Mouse (Mus musculus) MEL (cell line): ENCODE results near the gene Melk.

ENCODE experiments used
- CTCF ChIP-seq, 3 experiments: IDR thresholded peaks in 2 of 3; conservative IDR thresholded peaks in 1 of 3; 2 replicates each; pipeline ENCODE4 v1.5.1; 2011 to 2012; ENCODE audit warnings: low read length in 3 of 3, low read depth in 2 of 3, mild to moderate bottlenecking in 2 of 3, improper control_type of control experiment in 1 of 3, inconsistent platforms in 1 of 3, mixed read lengths in 1 of 3, moderate library complexity in 1 of 3; ENCODE audit not compliant: control insufficient read depth in 1 of 3, insufficient read depth in 1 of 3, poor library complexity in 1 of 3, severe bottlenecking in 1 of 3
- ELF1 ChIP-seq: IDR thresholded peaks from 2 replicates; pipeline ENCODE4 v1.6.1; 2014; ENCODE audit warnings: low read depth, mild to moderate bottlenecking, inconsistent platforms, low read length, improper control_type of control experiment, moderate library complexity
- EP300 ChIP-seq, 2 experiments: IDR thresholded peaks; 2 replicates each; pipeline ENCODE4 v1.6.1; 2011; ENCODE audit warnings: improper control_type of control experiment in 2 of 2, low read length in 2 of 2, low read depth in 1 of 2, mild to moderate bottlenecking in 1 of 2
- KAT2A ChIP-seq: conservative IDR thresholded peaks from 2 replicates; pipeline ENCODE4 v1.6.1; 2012; ENCODE audit warnings: low read depth, low read length, improper control_type of control experiment, inconsistent platforms
- MAFK ChIP-seq: IDR thresholded peaks from 2 replicates; pipeline ENCODE4 v1.6.1; 2011; ENCODE audit warnings: low read depth, mild to moderate bottlenecking, low read length, improper control_type of control experiment, borderline replicate concordance
- MAX ChIP-seq: IDR thresholded peaks from 2 replicates; pipeline ENCODE4 v1.6.1; 2011; ENCODE audit warnings: low read length, improper control_type of control experiment
- MEF2A ChIP-seq: IDR thresholded peaks from 2 replicates; pipeline ENCODE4 v1.6.1; 2014; ENCODE audit warnings: low read depth, mild to moderate bottlenecking, inconsistent platforms, low read length, improper control_type of control experiment; ENCODE audit not compliant: poor library complexity, insufficient replicate concordance, severe bottlenecking; ENCODE audit errors: extremely low read depth
- NRF1 ChIP-seq: IDR thresholded peaks from 2 replicates; pipeline ENCODE4 v1.6.1; 2014; ENCODE audit warnings: low read depth, mild to moderate bottlenecking, inconsistent platforms, low read length, improper control_type of control experiment, moderate library complexity; ENCODE audit not compliant: poor library complexity, insufficient read depth, severe bottlenecking
- POLR2A ChIP-seq, 2 experiments: IDR thresholded peaks; 2 replicates each; pipeline ENCODE4 v1.6.1; 2011 to 2012; ENCODE audit warnings: low read length in 2 of 2, mild to moderate bottlenecking in 2 of 2, control low read depth in 1 of 2, improper control_type of control experiment in 1 of 2, low read depth in 1 of 2, moderate library complexity in 1 of 2; ENCODE audit not compliant: control insufficient read depth in 1 of 2, insufficient read depth in 1 of 2, poor library complexity in 1 of 2
- POLR2AphosphoS5 ChIP-seq: IDR thresholded peaks from 2 replicates; pipeline ENCODE4 v1.6.1; 2012; ENCODE audit warnings: low read depth, borderline replicate concordance, mild to moderate bottlenecking, inconsistent platforms, low read length, moderate library complexity, mixed read lengths
- SIN3A ChIP-seq: IDR thresholded peaks from 2 replicates; pipeline ENCODE4 v1.6.1; 2012; ENCODE audit warnings: low read length, improper control_type of control experiment, inconsistent platforms
- UBTF ChIP-seq: IDR thresholded peaks from 2 replicates; pipeline ENCODE4 v1.6.1; 2012; ENCODE audit warnings: low read depth, mild to moderate bottlenecking, inconsistent platforms, low read length, improper control_type of control experiment, moderate library complexity, borderline replicate concordance; ENCODE audit not compliant: insufficient read depth
- USF2 ChIP-seq, 2 experiments: IDR thresholded peaks; 2 replicates each; pipeline ENCODE4 v1.6.1; 2011 to 2012; ENCODE audit warnings: improper control_type of control experiment in 2 of 2, low read length in 2 of 2, borderline replicate concordance in 1 of 2, inconsistent platforms in 1 of 2, low read depth in 1 of 2, mild to moderate bottlenecking in 1 of 2; ENCODE audit not compliant: insufficient read depth in 1 of 2

DNA sequence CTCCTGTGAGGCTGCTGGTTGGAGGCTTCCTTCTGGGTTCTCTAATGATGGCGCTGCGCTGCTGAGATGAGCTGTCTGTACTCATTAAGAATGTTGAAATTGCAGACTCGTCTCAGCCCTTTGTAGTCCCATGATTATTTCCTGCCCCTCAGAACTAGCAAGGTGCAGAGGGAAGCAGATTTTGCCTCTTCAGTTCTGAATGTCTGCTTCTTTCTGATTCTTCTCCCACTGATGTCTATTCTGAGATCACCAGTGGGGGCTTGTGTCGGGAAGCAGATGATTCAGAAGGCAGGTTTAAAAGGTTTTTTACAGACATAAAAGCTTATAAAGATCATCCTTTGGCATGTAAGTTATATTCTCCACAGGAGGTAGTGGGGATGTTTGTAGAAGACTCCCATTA is 10.2 kb downstream of the Melk start:
- TF ChIP-seq UBTF (no peak), EP300 (IDR thresholded peaks at IDR 0.05; ENCODE audit: low read depth in 1 of 2, low read length in 2 of 2) (no peak), POLR2A (IDR thresholded peaks at IDR 0.05; ENCODE audit: control insufficient read depth in 1 of 2, insufficient read depth in 1 of 2, low read depth in 1 of 2, low read length in 2 of 2, poor library complexity in 1 of 2) (no peak), SIN3A (no peak), NRF1 (no peak), USF2 (IDR thresholded peaks at IDR 0.05; ENCODE audit: borderline replicate concordance in 1 of 2, insufficient read depth in 1 of 2, low read depth in 1 of 2, low read length in 2 of 2) (no peak), MAFK (no peak), POLR2AphosphoS5 (no peak), CTCF (IDR thresholded peaks at IDR 0.05 in 2 of 3, conservative IDR thresholded peaks at IDR 0.05 in 1 of 3; ENCODE audit: control insufficient read depth in 1 of 3, insufficient read depth in 1 of 3, low read depth in 2 of 3, low read length in 3 of 3, poor library complexity in 1 of 3, severe bottlenecking in 1 of 3) (no peak), KAT2A (no peak), MAX (no peak), MEF2A (no peak), ELF1 (no peak)
